Mouse (Mus musculus) liver, adult (tissue): ENCODE results near the gene H2-M5.

Source experiments
- GATA4 ChIP-seq: IDR thresholded peaks from 2 replicates; pipeline ENCODE4 v1.6.1; 2014; ENCODE audit warnings: mild to moderate bottlenecking, low read length; ENCODE audit not compliant: insufficient replicate concordance

Gene H2-M5

GRCm38 (mm10) chr17:36942391-36942790, 46.9 kb downstream of the H2-M5 start:
- no peak for TF ChIP-seq GATA4

DNA sequence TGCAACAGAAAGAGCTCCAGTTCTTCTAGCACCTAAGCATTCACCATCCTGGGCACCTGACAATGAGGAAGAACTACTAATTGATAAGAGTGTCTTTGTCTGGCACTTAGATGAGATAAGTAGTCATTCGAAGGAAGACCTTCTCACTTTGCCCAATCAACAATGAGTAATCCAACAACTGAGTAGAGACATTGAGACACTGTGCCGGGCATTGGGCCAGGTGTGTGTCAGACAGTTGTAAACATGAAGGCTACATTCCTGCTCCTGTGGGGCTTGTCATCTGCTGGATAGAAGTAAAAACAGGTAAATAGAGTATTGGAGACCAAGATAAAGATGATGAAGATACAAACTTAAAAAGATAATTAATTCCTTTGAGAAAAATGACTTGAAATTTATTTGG, 51.3 kb downstream of the H2-M5 start:
- no peak for TF ChIP-seq GATA4
